Mouse (Mus musculus) heart, adult 2 months (tissue): ENCODE data around the gene Dab1. TPM values are rescaled to one million over a fixed set of nuclear protein-coding genes. Genes with fewer than 3 reads are reported as not detected.

Source experiments
- DNase-seq, 2 experiments: peaks; one replicate each; pipeline ENCODE4 v3.0.0; 2021
- H3K27ac ChIP-seq: fragments of 200-600 bp; 2 replicates; pipeline ENCODE4 v1.8.1; 2022
- H3K27me3 ChIP-seq: fragments of 200-500 bp; 2 replicates; pipeline ENCODE4 v1.6.1; 2012; ENCODE audit warnings: mild to moderate bottlenecking, low read length, inconsistent platforms, mixed read lengths; ENCODE audit not compliant: control insufficient read depth, insufficient read depth
- H3K36me3 ChIP-seq: fragments of 200-500 bp; 2 replicates; pipeline ENCODE4 v1.6.1; 2012; ENCODE audit warnings: low read length, inconsistent platforms; ENCODE audit not compliant: control insufficient read depth, insufficient read depth
- H3K4me1 ChIP-seq: fragments of 200-500 bp; 2 replicates; pipeline ENCODE4 v1.6.1; 2011; ENCODE audit warnings: low read length; ENCODE audit not compliant: control insufficient read depth, insufficient read depth
- H3K4me3 ChIP-seq: fragments of 200-600 bp; 2 replicates; pipeline ENCODE4 v1.8.1; 2022
- H3K79me2 ChIP-seq: fragments of 200-500 bp; replicated peaks from 2 replicates; pipeline ENCODE4 v1.6.1; 2012; ENCODE audit warnings: mild to moderate bottlenecking, inconsistent platforms, low read length, moderate library complexity, mixed read lengths; ENCODE audit not compliant: control insufficient read depth, insufficient read depth
- H3K9ac ChIP-seq: fragments of 200-500 bp; 2 replicates; pipeline ENCODE4 v1.6.1; 2012; ENCODE audit warnings: low read depth, mild to moderate bottlenecking, control low read depth, inconsistent platforms, low read length, mixed read lengths
- CTCF ChIP-seq: fragments of 200-600 bp; IDR thresholded peaks from 2 replicates; pipeline ENCODE4 v1.8.1; 2022; ENCODE audit warnings: antibody characterized with exemption, mild to moderate bottlenecking, moderate library complexity
- EP300 ChIP-seq: fragments of 200-500 bp; IDR thresholded peaks from 2 replicates; pipeline ENCODE4 v1.6.1; 2011; ENCODE audit warnings: low read depth, low read length, control low read depth; ENCODE audit not compliant: insufficient read depth
- POLR2A ChIP-seq: fragments of 200-500 bp; IDR thresholded peaks from 2 replicates; pipeline ENCODE4 v1.6.1; 2011; ENCODE audit warnings: mild to moderate bottlenecking, low read depth, low read length, control low read depth; ENCODE audit not compliant: insufficient read depth
- WGBS: fragments of 180-500 bp; shearing (Covaris S2); methylation state at CpG from one replicate; pipeline ENCODE4 v1.1.7; 2018; 5-methylcytosine and 5-hydroxymethylcytosine counted together
- intact Hi-C: fragments of 180-260 bp; cut with DNase I; formaldehyde crosslinking; loops from one replicate; pipeline ENCODE4 v1.15.1; 2025
- polyA plus RNA-seq: library from polyadenylated mRNA; depleted of rRNA; stranded (reverse); fragments of >200 nt; gene quantifications from 2 replicates; pipeline ENCODE4 v1.2.3, GENCODE M21; 2012
- total RNA-seq, 2 experiments: library from RNA; stranded (reverse); gene quantifications; 2 replicates each; pipeline ENCODE4 v1.2.3; 2021

Dab1 gene
- total and polyA plus RNA-seq, 3 experiments, result 0.21 TPM; not detected in 2

- WGBS, result 91% methylated on average over 2 of the region's 2 CpGs
- H3K36me3 ChIP-seq, result no peaks in the 10 kb centered on the region
- no peaks in the 10 kb centered on the region for H3K79me2 ChIP-seq
- H3K9ac ChIP-seq, result no peak overlapping the region
- no peak overlapping the region for H3K27ac ChIP-seq
- H3K27me3 ChIP-seq, result no peaks in the 10 kb centered on the region
- no peaks in the 10 kb centered on the region for H3K4me1 ChIP-seq
- no peak for DNase-seq
- intact Hi-C loops, result no loop called here
- H3K4me3 ChIP-seq, result no peak overlapping the region
- TF ChIP-seq POLR2A, result no peak
- TF ChIP-seq CTCF, result no peak
- TF ChIP-seq EP300, result no peak
These were observed 985.1 kb downstream of the Dab1 start for GRCm38 (mm10) chr4:104604298-104604697.

- Histone ChIP-seq H3K4me3 (no peak overlapping the region), H3K36me3 (no peaks in the 10 kb centered on the region), H3K27ac (no peak overlapping the region), H3K27me3 (no peaks in the 10 kb centered on the region), H3K4me1 (no peaks in the 10 kb centered on the region), H3K79me2 (no peaks in the 10 kb centered on the region), H3K9ac (no peak overlapping the region)
- TF ChIP-seq CTCF, result no peak
- TF ChIP-seq EP300, result no peak
- no peak for TF ChIP-seq POLR2A
- 82% methylated on average over 8 of the region's 8 CpGs for WGBS
- DNase-seq, result no peak
- intact Hi-C loops, result no loop called here
These were observed 987.7 kb downstream of the Dab1 start for GRCm38 (mm10) chr4:104606881-104607280.

GRCm38 (mm10) chr4:104607636-104608035, 988.5 kb downstream of the Dab1 start:
- DNase-seq, result no peak
- intact Hi-C loops, result no loop called here
- no peaks in the 10 kb centered on the region for H3K79me2 ChIP-seq
- TF ChIP-seq CTCF (no peak), POLR2A (no peak), EP300 (no peak)
- H3K4me1 ChIP-seq, result no peaks in the 10 kb centered on the region
- 74% methylated on average over 5 of the region's 5 CpGs for WGBS
- H3K27ac ChIP-seq, result no peak overlapping the region
- no peaks in the 10 kb centered on the region for H3K36me3 ChIP-seq
- H3K4me3 ChIP-seq, result no peak overlapping the region
- H3K9ac ChIP-seq, result no peak overlapping the region
- H3K27me3 ChIP-seq, result no peaks in the 10 kb centered on the region

- H3K9ac ChIP-seq, result no peak overlapping the region
- H3K36me3 ChIP-seq, result no peaks in the 10 kb centered on the region
- intact Hi-C loops, result no loop called here
- no peaks in the 10 kb centered on the region for H3K79me2 ChIP-seq
- no peaks in the 10 kb centered on the region for H3K27me3 ChIP-seq
- no peak overlapping the region for H3K27ac ChIP-seq
- no peaks in the 10 kb centered on the region for H3K4me1 ChIP-seq
- no peak for TF ChIP-seq CTCF
- 71% methylated on average over 5 of the region's 5 CpGs for WGBS
- DNase-seq, result no peak
- no peak overlapping the region for H3K4me3 ChIP-seq
These were observed 1000.3 kb downstream of the Dab1 start for GRCm38 (mm10) chr4:104619452-104619851.

GRCm38 (mm10) chr4:104625316-104625715, 1006.2 kb downstream of the Dab1 start:
- Histone ChIP-seq H3K4me1 (no peaks in the 10 kb centered on the region), H3K79me2 (no peaks in the 10 kb centered on the region), H3K4me3 (no peak overlapping the region), H3K27me3 (no peaks in the 10 kb centered on the region), H3K27ac (no peak overlapping the region), H3K36me3 (no peaks in the 10 kb centered on the region), H3K9ac (no peak overlapping the region)
- TF ChIP-seq POLR2A, result no peak
- TF ChIP-seq CTCF, result no peak
- TF ChIP-seq EP300, result no peak
- DNase-seq, result no peak
- intact Hi-C loops, result no loop called here
- WGBS, result 86% methylated on average over 8 of the region's 8 CpGs

- TF ChIP-seq EP300 (no peak), POLR2A (no peak), CTCF (no peak)
- intact Hi-C loops, result no loop called here
- Histone ChIP-seq H3K79me2 (no peaks in the 10 kb centered on the region), H3K27ac (no peak overlapping the region), H3K4me3 (no peak overlapping the region), H3K36me3 (no peaks in the 10 kb centered on the region), H3K4me1 (no peaks in the 10 kb centered on the region), H3K27me3 (no peaks in the 10 kb centered on the region), H3K9ac (no peak overlapping the region)
- 89% methylated on average over 7 of the region's 7 CpGs for WGBS
- DNase-seq, result no peak
These were observed 1009.5 kb downstream of the Dab1 start for GRCm38 (mm10) chr4:104628708-104629107.

GRCm38 (mm10) chr4:104637016-104637415, 1017.9 kb downstream of the Dab1 start:
- Histone ChIP-seq H3K79me2 (no peaks in the 10 kb centered on the region), H3K4me3 (no peak overlapping the region), H3K9ac (no peak overlapping the region), H3K4me1 (no peaks in the 10 kb centered on the region), H3K27me3 (no peaks in the 10 kb centered on the region), H3K27ac (no peak overlapping the region), H3K36me3 (no peaks in the 10 kb centered on the region)
- DNase-seq, result no peak
- TF ChIP-seq POLR2A, result no peak
- no peak for TF ChIP-seq CTCF
- TF ChIP-seq EP300, result no peak
- intact Hi-C loops, result no loop called here
- 90% methylated on average over 4 of the region's 4 CpGs for WGBS
